Mouse (Mus musculus) heart, postnatal 0 days (tissue): ENCODE measurements around the gene Dnajc14.

ENCODE experiments used
- CTCF ChIP-seq: IDR thresholded peaks from 2 replicates; pipeline ENCODE4 v1.5.1; 2016; ENCODE audit warnings: antibody characterized with exemption, control low read depth, low read depth
- EP300 ChIP-seq: IDR thresholded peaks from 2 replicates; pipeline ENCODE4 v1.6.1; 2016; ENCODE audit warnings: antibody characterized with exemption, low read depth

DNA sequence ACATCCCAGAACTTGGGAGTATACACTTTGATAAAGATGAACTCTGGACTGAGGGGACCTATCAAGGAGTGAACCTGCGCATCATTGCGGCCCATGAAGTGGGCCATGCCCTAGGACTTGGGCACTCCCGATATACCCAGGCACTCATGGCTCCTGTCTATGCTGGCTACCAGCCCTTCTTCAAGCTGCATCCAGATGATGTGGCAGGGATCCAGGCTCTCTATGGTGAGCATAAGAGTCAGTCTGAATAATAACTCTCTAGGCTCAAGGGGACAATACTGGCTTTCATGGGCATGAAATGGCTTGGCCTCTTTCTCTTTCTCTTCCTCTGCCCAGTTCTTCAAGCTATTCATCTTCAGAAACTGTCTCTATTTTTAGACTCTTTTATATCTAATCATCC is 8.3 kb upstream of the Dnajc14 start:
- TF ChIP-seq CTCF (no peak), EP300 (no peak)
